Mouse (Mus musculus) cerebellum, adult 9-10 months (tissue): ENCODE measurements around the gene Ccno.
"Not testable (repeated sequence)": the region's sequence is repeated elsewhere in the genome, so short reads cannot be mapped to it uniquely, and the experiment has no call there.

Experiments
- DNase-seq: peaks from one replicate; pipeline ENCODE4 v3.0.0; 2022

The Ccno gene

GRCm38 (mm10) chr13:113000576-113001318 lies 13.1 kb downstream of the Ccno start:
- DNase-seq = no peak

- DNase-seq = no peak
Measured at GRCm38 (mm10) chr13:113012683-113013082, 25.1 kb downstream of the Ccno start.

GRCm38 (mm10) chr13:113013174-113013953 lies 25.8 kb downstream of the Ccno start:
- DNase-seq = not testable (repeated sequence)

DNA sequence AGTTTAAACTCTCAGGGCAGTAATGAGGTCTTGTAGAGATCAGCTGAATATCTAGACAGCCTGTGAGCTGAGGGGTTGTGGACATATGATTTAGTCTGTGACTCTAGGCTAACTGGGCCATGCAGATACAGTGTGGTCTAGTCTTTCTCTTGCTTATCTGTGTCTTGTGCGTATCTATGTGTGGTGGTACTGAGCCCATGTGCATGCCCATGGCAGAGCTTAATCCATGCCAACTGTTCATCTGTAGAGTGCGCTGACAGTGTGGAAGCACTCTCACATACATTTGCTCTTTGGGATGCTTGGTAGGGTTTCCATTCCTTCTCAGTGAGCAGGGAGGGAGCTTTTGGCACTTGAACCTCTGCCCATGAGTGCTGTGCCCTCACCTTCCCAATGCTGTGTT lies 33.9 kb downstream of the Ccno start:
- no peak for DNase-seq

DNA sequence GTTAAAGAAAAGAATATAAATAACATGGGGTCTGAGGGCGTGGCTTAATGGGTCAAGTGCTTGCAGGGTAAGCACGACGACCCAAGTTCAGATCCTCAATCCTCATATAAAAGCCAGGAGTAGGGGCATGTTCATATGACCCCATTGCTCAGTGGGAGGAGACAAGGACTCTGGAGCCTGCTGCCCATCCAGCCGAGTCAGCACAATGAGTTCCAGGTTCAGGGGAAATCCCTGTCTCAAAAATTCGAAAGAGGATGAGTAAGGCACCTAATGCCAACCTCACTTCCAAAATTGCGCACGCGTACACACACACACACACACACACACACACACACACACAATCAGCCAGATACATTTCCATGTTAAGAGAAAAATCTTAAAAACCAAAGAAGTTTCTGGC lies 34.9 kb downstream of the Ccno start:
- DNase-seq = no peak

- DNase-seq = no peak
Measured at GRCm38 (mm10) chr13:113023274-113024143, 35.9 kb downstream of the Ccno start.

DNA sequence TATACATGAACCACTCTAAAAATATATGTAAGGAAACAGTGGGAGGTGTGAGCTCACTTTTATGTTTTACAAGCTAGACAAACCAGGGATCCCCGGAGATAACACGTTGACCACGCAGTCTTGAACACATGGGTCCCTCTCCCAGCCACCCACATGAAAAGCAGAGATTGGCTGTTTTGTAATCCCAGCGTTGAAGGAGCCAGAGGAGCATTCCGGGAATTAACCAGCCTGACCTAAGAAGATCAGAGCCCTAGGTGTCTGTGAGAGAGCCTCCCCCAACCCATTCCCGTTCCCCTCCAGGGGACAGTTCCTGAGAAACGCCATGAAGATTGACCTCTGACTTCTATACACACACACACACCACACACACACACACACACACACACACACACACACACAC lies 43.7 kb downstream of the Ccno start:
- no peak for DNase-seq

DNA sequence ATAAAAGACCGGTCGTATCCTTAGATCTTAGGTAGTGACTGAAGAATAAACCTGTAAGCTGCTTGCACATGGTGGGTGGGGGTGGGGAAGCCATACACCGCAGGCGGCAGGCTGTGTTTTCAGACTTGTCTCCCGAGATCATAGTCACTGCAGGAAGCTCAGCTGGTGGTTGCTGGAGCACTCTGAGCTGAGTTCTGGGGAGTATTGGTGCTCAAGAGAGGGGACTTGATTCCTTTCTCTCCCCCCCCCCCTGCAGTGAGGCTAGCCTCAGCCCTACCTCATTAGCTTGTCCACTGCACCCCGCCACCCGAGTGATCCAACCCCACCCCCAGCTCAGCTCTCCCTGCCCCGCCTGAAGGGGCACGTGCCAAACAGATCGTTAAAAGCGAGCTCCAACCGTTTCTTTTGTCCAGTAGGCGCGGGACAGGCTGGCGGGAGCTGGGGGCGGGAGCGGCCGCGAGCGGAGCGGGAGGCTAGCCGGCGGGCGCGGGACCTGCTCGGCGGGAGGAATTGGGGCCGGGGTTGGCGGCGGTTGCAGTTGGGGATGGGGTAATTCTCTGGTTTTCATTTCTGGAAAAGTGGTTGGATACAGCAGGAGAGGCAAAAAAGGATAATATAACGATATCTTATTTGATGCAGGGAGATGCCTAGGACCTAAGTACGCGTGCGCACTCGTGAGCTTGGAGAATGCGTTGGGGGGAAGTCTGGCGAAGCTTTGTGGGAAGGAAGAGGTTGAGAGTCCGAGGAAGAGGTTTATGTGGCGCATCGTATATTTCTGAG lies 44.4 kb downstream of the Ccno start:
- peak; percentile 21 for DNase-seq

DNA sequence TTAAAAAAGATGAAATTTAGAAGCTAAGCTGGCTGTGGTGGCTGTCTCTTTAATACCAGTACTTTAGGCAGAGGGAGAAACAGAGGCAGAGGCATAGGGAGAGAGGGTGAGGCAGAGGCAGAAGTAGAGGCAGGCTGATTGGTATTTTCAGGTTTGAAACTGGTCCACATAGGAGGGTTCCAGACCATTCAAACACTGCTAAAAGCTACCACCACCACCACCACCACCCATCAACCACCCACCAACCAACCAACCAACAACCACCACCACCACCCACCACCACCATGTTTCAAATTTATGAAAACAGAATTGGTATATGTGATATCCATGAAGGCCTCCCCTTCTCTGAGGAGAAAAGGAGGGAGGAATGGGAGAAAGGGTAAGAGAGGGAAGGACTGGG lies 45.2 kb downstream of the Ccno start:
- DNase-seq = no peak

- DNase-seq = peak; percentile 42
Measured at GRCm38 (mm10) chr13:113034271-113034886, 46.8 kb downstream of the Ccno start.

DNA sequence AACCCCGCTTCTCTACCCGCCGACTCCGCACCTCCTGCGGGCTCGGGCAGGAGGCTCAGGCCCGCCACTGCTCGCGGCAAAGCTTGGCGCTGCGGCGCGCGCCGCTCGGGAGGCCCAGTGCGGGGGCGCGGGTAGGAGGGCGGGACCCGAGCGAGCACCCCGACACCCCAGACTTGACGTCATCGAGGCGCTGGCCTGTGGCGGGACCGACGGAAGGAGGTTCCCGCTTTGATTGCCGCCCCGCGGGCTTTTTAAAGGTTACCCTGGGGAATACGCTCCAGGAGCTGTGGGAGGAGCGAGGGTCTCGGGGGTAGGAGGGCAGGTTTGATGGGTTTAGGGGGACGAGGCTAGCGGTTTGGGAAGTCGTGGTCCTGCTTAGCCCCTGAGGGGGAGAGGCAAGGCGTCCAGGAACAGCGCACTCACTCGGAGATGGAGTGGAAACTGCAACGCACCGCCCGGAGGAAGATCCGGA lies 47.4 kb downstream of the Ccno start, which contains the start of gene Cdc20b:
TSS of gene Cdc20b (plus strand) at position 162 of the 472 bp plus-strand sequence.
- DNase-seq = no peak

DNA sequence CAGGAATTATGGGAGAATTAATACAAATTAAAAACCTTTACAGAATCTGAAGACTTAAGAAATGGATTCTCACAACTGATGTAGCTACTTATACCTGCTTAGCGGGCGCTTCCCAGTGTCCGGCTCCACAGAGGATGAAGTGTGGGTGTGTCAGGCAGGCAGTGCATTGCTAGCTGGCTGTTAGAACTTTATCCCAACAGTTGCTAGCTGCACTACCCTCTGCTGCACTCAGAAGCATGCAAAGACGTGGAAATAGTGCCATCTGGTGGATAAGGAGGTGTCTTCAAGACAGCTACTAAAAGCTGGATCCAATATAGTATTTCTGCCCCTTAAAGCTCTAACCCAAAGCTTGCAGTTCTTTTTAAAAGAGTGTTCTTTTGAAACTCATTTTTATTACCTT lies 48.2 kb downstream of the Ccno start:
- DNase-seq = peak; percentile 86
